Mouse (Mus musculus): ENCODE data around the gene Marf1.
"Not testable (repeated sequence)": the region's sequence is repeated elsewhere in the genome, so short reads cannot be mapped to it uniquely, and the experiment has no call there.

Marf1 gene

GRCm38 (mm10) chr16:14162988-14163416, at the start of gene Marf1, which contains the start of gene Nde1:
Gene Marf1, minus strand, starts transcription at chr16:14163351.
Gene Nde1, plus strand, starts transcription at chr16:14163275.
- DNase-seq (ENCODE audit: low spot score), result peak; percentile 95

GRCm38 (mm10) chr16:14198798-14199197, 35.6 kb upstream of the Marf1 start:
- DNase-seq (ENCODE audit: low spot score), result peak; percentile 14

DNA sequence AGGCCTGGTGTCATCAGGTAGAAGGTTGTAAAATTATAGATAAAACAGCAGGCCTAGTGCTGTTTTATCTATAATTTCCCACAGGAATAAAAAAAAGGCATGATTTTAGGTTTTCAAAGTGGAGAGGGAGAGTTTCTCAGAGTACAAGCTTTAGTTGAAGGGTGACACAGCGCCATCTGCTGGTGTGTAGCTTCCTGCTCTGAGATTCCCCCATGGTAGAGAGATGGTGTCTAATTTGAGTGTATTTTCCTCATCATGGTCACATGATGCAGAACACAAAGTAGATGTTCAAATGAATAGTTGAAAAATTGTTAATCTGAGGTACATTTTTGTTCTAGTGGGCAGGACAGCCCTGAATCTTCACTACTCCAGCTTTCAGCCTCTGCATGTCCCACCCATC, 32.3 kb upstream of the Marf1 start:
- peak; percentile 86 for DNase-seq (ENCODE audit: low spot score)

- no peak for DNase-seq (ENCODE audit: low spot score)
These were observed 31.2 kb upstream of the Marf1 start for GRCm38 (mm10) chr16:14194164-14194950.

DNA sequence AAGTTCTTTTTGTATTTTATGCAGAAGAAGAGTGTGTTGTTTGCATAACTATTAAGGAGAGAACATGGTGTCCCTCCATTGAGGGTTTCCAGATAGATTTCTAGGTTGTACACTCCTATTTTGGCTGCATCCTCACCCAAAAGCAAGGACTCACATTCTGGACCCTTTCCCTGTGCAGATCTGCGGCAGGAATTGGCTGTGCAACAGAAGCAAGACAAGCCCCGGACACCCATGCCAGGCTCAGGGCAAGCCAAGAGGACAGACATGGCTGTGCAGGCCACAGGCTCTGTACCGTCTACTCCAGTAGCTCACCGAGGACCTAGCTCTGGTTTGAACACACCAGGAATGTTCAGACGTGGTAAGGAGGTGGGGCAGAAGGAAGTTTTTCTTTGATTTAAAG, 22.4 kb upstream of the Marf1 start:
- no peak for DNase-seq (ENCODE audit: low spot score)

DNA sequence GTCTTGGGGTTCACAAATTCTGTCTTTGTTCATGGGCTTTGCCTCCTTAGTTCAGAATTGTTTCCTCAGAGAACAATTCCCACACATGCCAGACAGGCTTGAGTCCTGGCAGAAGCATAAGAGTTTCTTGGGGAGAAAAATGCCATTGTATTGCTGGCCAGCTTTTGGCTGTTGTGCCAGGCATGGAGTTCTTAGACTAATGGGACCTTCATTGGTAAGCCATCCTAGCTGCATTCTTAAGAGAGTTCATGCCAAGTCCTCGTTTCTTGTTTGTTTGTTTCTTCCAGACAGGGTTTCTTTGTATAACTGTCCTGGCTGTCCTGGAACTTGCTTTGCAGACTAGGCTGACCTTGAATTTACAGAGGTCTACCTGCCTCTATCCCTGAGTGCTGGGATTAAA, 20.7 kb upstream of the Marf1 start:
- no peak for DNase-seq (ENCODE audit: low spot score)

GRCm38 (mm10) chr16:14182360-14182759, 19.2 kb upstream of the Marf1 start:
- no peak for DNase-seq (ENCODE audit: low spot score)

DNA sequence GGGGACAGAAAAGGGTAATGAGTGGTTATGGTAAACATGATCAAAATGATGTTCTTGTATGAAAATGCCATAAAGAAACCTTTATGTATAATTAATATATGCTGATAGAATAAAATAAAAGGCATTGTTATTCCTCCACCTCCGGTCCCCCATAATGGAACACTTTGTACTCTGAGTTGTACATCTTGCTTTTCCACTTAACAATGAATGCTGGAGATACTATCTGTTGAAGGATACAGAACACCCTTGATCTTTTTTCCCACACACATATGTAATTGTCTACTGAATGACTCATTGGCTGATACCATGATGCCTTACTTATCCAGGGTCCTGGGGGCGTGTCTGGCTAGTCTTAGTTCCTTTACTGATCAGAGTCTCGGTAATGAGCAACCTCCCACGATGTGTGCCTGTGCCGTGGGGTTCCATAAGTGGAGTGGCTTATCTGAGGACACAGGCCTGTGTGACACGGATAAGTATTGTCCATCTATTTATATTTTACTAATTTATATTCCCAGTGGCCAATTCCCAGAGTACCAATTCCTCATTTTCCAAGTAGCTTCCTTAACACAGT, 17.1 kb upstream of the Marf1 start:
- DNase-seq (ENCODE audit: low spot score), result no peak

DNA sequence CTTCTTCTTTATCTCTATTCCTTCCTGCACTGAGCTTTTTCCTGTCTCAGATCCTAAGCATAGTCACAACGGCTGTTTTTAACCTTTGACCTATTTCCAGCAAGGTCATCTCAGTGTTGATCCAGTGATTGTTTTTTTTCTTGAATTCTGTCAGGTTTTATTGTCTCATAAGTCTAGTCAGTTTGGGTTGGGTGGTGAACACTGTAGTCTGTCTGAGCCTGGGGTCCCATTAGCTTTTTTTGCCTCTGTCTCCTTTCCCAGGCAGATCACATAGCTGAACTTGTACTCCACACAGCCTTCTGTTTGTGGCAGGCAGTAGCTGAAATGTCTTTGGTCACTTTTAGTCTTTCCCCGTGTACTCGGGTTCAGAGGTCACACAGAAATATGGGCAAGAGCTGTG, 14.9 kb upstream of the Marf1 start:
- DNase-seq (ENCODE audit: low spot score), result no peak

GRCm38 (mm10) chr16:14169706-14170105, 6.6 kb upstream of the Marf1 start:
- DNase-seq (ENCODE audit: low spot score), result no peak

- DNase-seq (ENCODE audit: low spot score), result no peak
These were observed 3.3 kb upstream of the Marf1 start for GRCm38 (mm10) chr16:14166490-14166889.

DNA sequence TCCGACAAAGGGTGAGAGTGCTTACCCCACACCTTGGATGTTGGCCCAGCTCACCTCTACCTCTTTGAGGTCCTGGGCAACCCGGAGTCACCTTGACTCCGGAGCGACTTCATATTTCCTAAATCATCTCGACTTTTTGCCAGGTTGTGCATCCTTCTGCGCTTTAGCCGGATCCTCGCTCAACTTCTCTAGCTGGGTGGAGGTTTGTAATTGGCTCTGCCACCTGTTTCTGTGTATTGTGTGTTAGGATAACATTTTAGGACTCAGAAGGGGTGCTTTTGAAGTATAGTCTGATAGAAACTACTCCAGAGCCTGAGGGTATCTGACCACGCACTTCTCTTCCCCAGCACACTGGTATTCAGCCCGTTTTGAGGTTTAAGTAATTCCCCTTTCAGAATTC, 580 bp upstream of the Marf1 start:
- no peak for DNase-seq (ENCODE audit: low spot score)

- DNase-seq (ENCODE audit: low spot score), result no peak
These were observed 2.2 kb downstream of the Marf1 start for GRCm38 (mm10) chr16:14160941-14161340.

DNA sequence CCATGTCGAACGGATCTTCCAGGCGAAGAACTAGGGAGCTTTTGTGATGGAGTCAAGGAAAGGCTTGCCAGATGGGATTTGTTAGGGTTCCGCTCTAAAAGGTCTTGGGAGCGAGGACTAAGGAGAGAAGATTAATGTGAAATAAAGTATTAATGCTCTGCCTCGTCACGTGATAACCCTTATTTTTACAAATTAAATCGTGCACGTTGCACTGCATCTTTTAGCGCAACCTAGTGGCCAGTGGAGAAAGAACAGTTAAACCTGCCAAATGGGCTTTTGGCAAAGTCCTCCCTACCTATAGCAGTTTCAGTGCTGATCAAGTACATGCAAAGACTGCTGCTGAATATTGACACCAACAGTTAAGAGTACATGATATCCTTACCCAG, 3.4 kb downstream of the Marf1 start:
- DNase-seq (ENCODE audit: low spot score), result peak; percentile 93

GRCm38 (mm10) chr16:14158936-14159745, 4.0 kb downstream of the Marf1 start:
- peak; percentile 100 for DNase-seq (ENCODE audit: low spot score)

GRCm38 (mm10) chr16:14158536-14158935, 4.6 kb downstream of the Marf1 start:
- no peak for DNase-seq (ENCODE audit: low spot score)

DNA sequence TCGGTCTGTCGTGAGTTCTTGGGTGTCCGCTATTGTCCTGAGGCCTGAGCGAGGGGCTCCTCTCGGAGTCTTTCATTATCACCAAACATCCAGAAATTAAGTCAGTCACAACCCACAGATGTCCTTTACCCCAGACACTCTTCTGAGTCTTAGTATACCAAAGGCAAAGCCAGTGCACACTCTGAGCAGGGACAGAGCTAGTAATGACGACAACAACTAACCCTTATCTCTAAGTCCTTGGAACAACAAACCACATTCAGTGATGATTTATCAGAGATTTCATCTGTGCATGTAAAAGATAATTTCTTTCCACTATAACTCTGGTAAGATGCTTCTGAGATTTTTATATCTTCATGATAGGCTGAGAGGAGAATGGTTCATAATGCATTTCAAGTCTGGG, 6.8 kb downstream of the Marf1 start:
- DNase-seq (ENCODE audit: low spot score), result no peak

DNA sequence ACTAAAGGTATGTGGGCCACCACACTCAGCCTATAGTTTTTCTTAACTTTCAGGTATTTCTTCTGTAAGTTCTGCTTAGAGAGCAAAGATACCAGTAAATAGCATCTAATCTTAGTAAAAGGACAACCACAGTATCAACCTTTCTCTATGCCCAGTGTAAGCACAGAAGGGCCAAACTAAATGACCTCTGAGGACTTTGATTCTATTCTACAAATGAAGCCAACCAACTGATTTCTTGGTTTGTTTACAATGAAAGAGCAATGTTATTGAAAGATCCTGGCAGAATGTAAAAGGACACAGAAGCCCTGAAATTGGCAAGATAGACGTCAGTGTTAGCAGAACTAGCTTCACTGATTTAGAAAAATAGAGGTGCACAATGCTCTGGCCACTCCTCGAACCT, 7.5 kb downstream of the Marf1 start:
- DNase-seq (ENCODE audit: low spot score), result not testable (repeated sequence)

DNA sequence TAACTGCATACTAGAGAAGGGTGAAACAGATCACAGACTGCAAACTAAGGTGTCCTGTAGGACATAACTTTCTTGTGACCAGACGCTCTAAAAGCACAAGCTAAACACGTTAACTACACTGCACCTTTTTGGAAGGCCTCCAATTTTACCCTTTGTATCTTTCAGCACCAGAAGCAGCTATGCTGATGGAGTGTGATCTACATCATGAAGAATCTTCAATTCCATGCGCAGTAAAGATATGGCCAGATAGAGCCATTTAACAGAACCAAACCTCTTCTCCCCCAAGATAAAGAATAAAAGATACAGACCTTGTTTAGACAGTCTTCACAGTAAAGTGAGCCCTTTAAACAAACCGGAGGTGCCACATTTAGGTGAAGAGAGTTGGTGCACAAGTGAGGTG, 11.4 kb downstream of the Marf1 start:
- no peak for DNase-seq (ENCODE audit: low spot score)

- no peak for DNase-seq (ENCODE audit: low spot score)
These were observed 15.4 kb downstream of the Marf1 start for GRCm38 (mm10) chr16:14147712-14148111.

- DNase-seq (ENCODE audit: low spot score), result no peak
These were observed 19.9 kb downstream of the Marf1 start for GRCm38 (mm10) chr16:14143298-14143697.

DNA sequence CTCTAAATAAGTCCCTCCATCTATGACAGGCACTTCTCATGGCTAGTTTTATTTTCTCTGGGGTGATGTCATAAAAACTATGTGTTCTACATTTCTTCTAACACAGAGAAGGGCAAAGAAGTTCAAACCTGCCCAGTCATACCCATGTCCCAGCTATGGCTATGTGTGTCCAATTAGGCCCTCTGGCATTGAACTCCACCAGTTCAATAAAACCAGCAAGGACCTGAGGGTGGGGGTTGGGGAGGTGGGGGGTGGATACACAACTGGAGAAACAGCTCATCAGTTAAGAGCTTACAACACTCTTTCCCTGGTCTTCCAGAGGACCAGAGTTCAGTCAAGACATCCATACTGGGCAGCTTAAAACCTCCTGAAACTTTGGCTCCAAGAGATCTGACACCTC, 24.0 kb downstream of the Marf1 start:
- no peak for DNase-seq (ENCODE audit: low spot score)

DNA sequence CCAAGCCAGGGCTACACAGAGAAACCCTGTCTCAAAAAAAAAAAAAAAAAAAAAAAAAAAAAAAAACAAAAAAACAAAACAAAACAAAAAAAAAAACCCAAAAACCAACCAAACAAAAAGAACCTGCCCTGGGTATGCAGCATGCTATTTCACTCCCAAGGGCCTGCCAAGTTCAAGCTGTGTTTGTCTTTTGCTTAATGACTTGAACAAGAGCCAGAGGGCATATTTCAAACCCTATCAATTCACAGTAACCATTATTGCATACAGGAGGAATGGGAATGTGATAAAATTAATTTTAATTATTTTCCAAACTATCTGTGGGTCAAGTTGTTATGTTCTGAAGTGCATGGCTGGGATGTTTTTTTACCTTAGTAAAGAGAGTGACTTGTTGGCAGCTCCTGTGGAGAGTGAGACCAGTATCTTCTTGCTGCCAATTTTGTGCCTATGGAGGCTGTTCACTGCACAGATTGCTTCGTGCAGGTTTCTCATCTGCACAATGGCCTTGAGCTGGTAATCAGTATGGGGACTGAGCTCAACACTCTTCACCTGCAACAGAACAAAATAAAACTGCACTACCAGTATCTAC, 25.1 kb downstream of the Marf1 start:
- DNase-seq (ENCODE audit: low spot score), result peak; percentile 68

Measured in adipocyte (in vitro differentiated cells).